Mouse (Mus musculus): ENCODE data around the gene Mfsd11.

- TF ChIP-seq CTCF (IDR thresholded peaks at IDR 0.05; ENCODE audit: borderline replicate concordance, insufficient read depth, low read length), result no peak
- TF ChIP-seq POLR2A (IDR thresholded peaks at IDR 0.05; ENCODE audit: low read depth, low read length), result no peak
Measured at GRCm38 (mm10) chr11:116846593-116847181, 5.6 kb upstream of the Mfsd11 start.

Data from embryonic fibroblast, embryonic 13.5 days (primary cell).